Mouse (Mus musculus): ENCODE results near the gene Nipa1. TPM values are rescaled to one million over a fixed set of nuclear protein-coding genes. Genes with fewer than 3 reads are reported as not detected.
"Not testable (repeated sequence)": the region's sequence is repeated elsewhere in the genome, so short reads cannot be mapped to it uniquely, and the experiment has no call there.

Gene Nipa1
- polyA plus RNA-seq, 1 experiment from 2014 or later = 3.7 TPM

DNA sequence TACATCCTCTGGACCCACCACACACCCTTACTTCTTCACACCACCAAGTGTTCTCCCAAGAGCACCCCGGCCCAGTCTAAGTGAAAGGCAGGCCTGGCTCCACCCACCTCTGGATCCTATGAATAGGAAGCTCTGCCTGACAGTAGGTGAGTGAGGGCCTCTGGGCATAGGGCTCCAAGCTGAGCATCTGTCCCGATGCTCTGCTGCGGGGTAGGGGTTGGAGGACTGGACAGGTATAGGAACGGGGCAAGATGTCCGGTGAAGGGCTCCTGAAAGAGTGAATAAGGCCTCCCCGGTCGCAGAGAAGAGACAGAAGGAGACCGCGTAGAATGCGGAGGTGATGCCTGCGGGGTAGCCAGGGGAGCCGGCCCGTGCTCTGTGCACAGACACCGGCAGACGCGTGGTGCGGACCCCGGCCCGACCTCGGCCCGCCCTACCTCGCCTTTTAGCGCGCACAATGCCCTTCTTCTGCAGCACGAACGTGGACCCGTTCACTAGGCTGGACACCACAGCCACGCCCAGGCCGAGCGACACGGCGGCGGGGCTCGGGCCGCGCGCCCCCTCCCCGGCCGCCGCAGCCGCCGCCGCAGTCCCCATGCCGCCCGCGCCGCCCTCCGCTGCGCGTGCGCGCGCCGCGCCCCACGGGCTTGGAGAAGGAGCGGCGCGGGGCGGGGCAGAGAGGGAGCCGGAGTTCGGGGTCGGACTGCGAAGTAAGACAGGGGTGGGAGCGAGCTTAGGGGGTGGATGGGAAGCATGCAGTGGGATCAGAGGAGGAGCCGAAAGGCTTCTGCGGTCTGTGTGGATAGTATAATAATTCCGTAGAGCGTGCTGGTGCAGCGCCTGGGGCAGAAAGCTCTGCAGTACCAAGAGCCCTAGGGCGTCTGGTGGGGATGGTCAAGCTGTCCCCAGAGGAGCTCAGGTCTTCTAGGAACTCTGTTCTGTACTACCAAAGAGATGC, 503 bp downstream of the Nipa1 start:
- H3K4me2 ChIP-seq (replicated peaks; ENCODE audit: low read depth) = peak overlapping the region; percentile 88
- no peaks in the 10 kb centered on the region for H3K4me1 ChIP-seq (replicated peaks; ENCODE audit: control insufficient read depth, insufficient read depth, low read length)
- H3K36me3 ChIP-seq (ENCODE audit: control insufficient read depth, insufficient read depth) = no peaks in the 10 kb centered on the region
- TF ChIP-seq CTCF (IDR thresholded peaks at IDR 0.05; ENCODE audit: low read depth) = no peak
- no peaks in the 10 kb centered on the region for H3K9me3 ChIP-seq (ENCODE audit: control insufficient read depth)
- no peak overlapping the region for H3K27ac ChIP-seq (ENCODE audit: low read depth, low read length)
- peak overlapping the region; percentile 67 for H3K4me3 ChIP-seq (ENCODE audit: low read depth, low read length)
- ATAC-seq = peak; percentile 85
- peak overlapping the region; percentile 64 for H3K9ac ChIP-seq (ENCODE audit: low read depth, low read length)
- WGBS = under 1% methylated on average over 65 of the region's 71 CpGs
- no peaks in the 10 kb centered on the region for H3K27me3 ChIP-seq (replicated peaks; ENCODE audit: control insufficient read depth, insufficient read depth, low read length)

GRCm38 (mm10) chr7:56018446-56018971, 1.2 kb downstream of the Nipa1 start:
- no peak for ATAC-seq
- Histone ChIP-seq H3K4me2 (replicated peaks; ENCODE audit: low read depth) (peak overlapping the region; percentile 88), H3K4me3 (ENCODE audit: low read depth, low read length) (peak overlapping the region; percentile 67), H3K9ac (ENCODE audit: low read depth, low read length) (no peak overlapping the region), H3K4me1 (replicated peaks; ENCODE audit: control insufficient read depth, insufficient read depth, low read length) (no peaks in the 10 kb centered on the region), H3K27me3 (replicated peaks; ENCODE audit: control insufficient read depth, insufficient read depth, low read length) (no peaks in the 10 kb centered on the region), H3K27ac (ENCODE audit: low read depth, low read length) (no peak overlapping the region), H3K36me3 (ENCODE audit: control insufficient read depth, insufficient read depth) (no peaks in the 10 kb centered on the region), H3K9me3 (ENCODE audit: control insufficient read depth) (no peaks in the 10 kb centered on the region)
- TF ChIP-seq CTCF (IDR thresholded peaks at IDR 0.05; ENCODE audit: low read depth) = no peak
- 46% methylated on average over 7 of the region's 7 CpGs for WGBS

- no peaks in the 10 kb centered on the region for H3K9me3 ChIP-seq (ENCODE audit: control insufficient read depth)
- H3K27me3 ChIP-seq (replicated peaks; ENCODE audit: control insufficient read depth, insufficient read depth, low read length) = no peaks in the 10 kb centered on the region
- no peaks in the 10 kb centered on the region for H3K36me3 ChIP-seq (ENCODE audit: control insufficient read depth, insufficient read depth)
- no peak overlapping the region for H3K4me2 ChIP-seq (replicated peaks; ENCODE audit: low read depth)
- TF ChIP-seq CTCF (IDR thresholded peaks at IDR 0.05; ENCODE audit: low read depth) = no peak
- no peak for ATAC-seq
- H3K27ac ChIP-seq (ENCODE audit: low read depth, low read length) = no peak overlapping the region
- WGBS = 66% methylated on average over 3 of the region's 3 CpGs
- no peak overlapping the region for H3K9ac ChIP-seq (ENCODE audit: low read depth, low read length)
- no peak overlapping the region for H3K4me3 ChIP-seq (ENCODE audit: low read depth, low read length)
- H3K4me1 ChIP-seq (replicated peaks; ENCODE audit: control insufficient read depth, insufficient read depth, low read length) = no peaks in the 10 kb centered on the region
Observed at GRCm38 (mm10) chr7:56017761-56018160, 2.0 kb downstream of the Nipa1 start.

- no peak for TF ChIP-seq CTCF (IDR thresholded peaks at IDR 0.05; ENCODE audit: low read depth)
- Histone ChIP-seq H3K4me2 (replicated peaks; ENCODE audit: low read depth) (no peak overlapping the region), H3K9me3 (ENCODE audit: control insufficient read depth) (no peaks in the 10 kb centered on the region), H3K27me3 (replicated peaks; ENCODE audit: control insufficient read depth, insufficient read depth, low read length) (no peaks in the 10 kb centered on the region), H3K36me3 (ENCODE audit: control insufficient read depth, insufficient read depth) (no peaks in the 10 kb centered on the region), H3K4me1 (replicated peaks; ENCODE audit: control insufficient read depth, insufficient read depth, low read length) (no peaks in the 10 kb centered on the region), H3K27ac (ENCODE audit: low read depth, low read length) (no peak overlapping the region), H3K9ac (ENCODE audit: low read depth, low read length) (no peak overlapping the region), H3K4me3 (ENCODE audit: low read depth, low read length) (no peak overlapping the region)
- ATAC-seq = no peak
- 95% methylated on average over 7 of the region's 7 CpGs for whole genome bisulfite sequencing
Observed at GRCm38 (mm10) chr7:56015837-56016236, 3.9 kb downstream of the Nipa1 start.

GRCm38 (mm10) chr7:56015172-56015571, 4.6 kb downstream of the Nipa1 start:
- 71% methylated on average over 6 of the region's 6 CpGs for WGBS
- H3K9ac ChIP-seq (ENCODE audit: low read depth, low read length) = no peak overlapping the region
- H3K9me3 ChIP-seq (ENCODE audit: control insufficient read depth) = no peaks in the 10 kb centered on the region
- no peaks in the 10 kb centered on the region for H3K27me3 ChIP-seq (replicated peaks; ENCODE audit: control insufficient read depth, insufficient read depth, low read length)
- H3K4me2 ChIP-seq (replicated peaks; ENCODE audit: low read depth) = no peak overlapping the region
- no peak for ATAC-seq
- no peak for TF ChIP-seq CTCF (IDR thresholded peaks at IDR 0.05; ENCODE audit: low read depth)
- H3K36me3 ChIP-seq (ENCODE audit: control insufficient read depth, insufficient read depth) = no peaks in the 10 kb centered on the region
- 0 out of 2 replicates have a peak, but pooled peaks cover 3% of the 10 kb centered on the region for H3K4me1 ChIP-seq (replicated peaks; ENCODE audit: control insufficient read depth, insufficient read depth, low read length)
- no peak overlapping the region for H3K4me3 ChIP-seq (ENCODE audit: low read depth, low read length)
- no peak overlapping the region for H3K27ac ChIP-seq (ENCODE audit: low read depth, low read length)

DNA sequence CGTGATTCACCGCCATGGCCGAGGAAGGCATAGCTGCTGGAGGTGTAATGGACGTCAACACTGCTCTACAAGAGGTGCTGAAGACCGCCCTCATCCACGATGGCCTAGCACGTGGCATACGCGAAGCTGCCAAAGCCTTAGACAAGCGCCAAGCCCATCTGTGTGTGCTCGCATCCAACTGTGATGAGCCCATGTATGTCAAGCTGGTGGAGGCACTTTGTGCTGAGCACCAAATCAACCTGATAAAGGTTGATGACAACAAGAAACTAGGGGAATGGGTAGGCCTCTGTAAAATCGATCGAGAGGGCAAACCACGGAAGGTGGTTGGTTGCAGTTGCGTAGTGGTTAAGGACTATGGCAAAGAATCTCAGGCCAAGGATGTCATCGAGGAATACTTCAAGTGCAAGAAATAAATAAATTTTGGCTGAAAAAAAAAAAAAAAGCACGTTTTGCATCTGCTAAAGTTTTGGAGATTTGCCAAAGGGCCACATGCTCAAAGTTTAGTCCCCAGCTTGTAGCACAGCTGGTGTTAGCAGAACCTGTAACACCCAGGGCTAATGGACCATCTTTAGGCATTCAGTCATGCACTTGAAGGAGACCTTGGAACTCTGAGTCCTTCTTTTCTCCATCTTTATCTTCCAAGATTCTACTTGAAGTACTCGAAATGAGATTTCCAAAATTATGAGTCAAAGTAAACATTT, 5.6 kb downstream of the Nipa1 start:
- H3K9ac ChIP-seq (ENCODE audit: low read depth, low read length); ATAC-seq; H3K4me2 ChIP-seq (replicated peaks; ENCODE audit: low read depth); H3K4me1 ChIP-seq (replicated peaks; ENCODE audit: control insufficient read depth, insufficient read depth, low read length); H3K4me3 ChIP-seq (ENCODE audit: low read depth, low read length); H3K27me3 ChIP-seq (replicated peaks; ENCODE audit: control insufficient read depth, insufficient read depth, low read length); H3K36me3 ChIP-seq (ENCODE audit: control insufficient read depth, insufficient read depth); H3K9me3 ChIP-seq (ENCODE audit: control insufficient read depth); H3K27ac ChIP-seq (ENCODE audit: low read depth, low read length): not testable (repeated sequence)
- 74% methylated on average over 7 of the region's 18 CpGs for WGBS
